Mouse (Mus musculus) kidney, postnatal 0 days (tissue): ENCODE measurements around the gene Ncoa5. TPM values are rescaled to one million over a fixed set of nuclear protein-coding genes. Genes with fewer than 3 reads are reported as not detected.

Experiments used
- ATAC-seq: fragments of 200-750 bp; cut with Nextera tagmentation; replicated peaks from 2 replicates; pipeline ENCODE4 v1.8.0; 2017; ENCODE audit warnings: low read depth, moderate number of reproducible peaks, moderate TSS enrichment, moderate library complexity; ENCODE audit not compliant: low FRiP score
- DNase-seq: peaks from one replicate; pipeline ENCODE4 v3.0.0-alpha.2; 2016; ENCODE audit warnings: low spot score
- H3K27ac ChIP-seq: fragments of 300-500 bp; sonication (generic); 2 replicates; pipeline ENCODE4 v1.5.1; 2014; ENCODE audit warnings: mild to moderate bottlenecking
- H3K27me3 ChIP-seq: fragments of 300-500 bp; sonication (generic); 2 replicates; pipeline ENCODE4 v1.6.1; 2014; ENCODE audit warnings: low read length, mixed read lengths; ENCODE audit not compliant: insufficient read depth
- H3K36me3 ChIP-seq: fragments of 300-500 bp; sonication (generic); 2 replicates; pipeline ENCODE4 v1.6.1; 2014; ENCODE audit warnings: low read length, mixed read lengths; ENCODE audit not compliant: insufficient read depth
- H3K4me1 ChIP-seq: fragments of 300-500 bp; sonication (generic); replicated peaks from 2 replicates; pipeline ENCODE4 v1.6.1; 2014; ENCODE audit warnings: antibody characterized with exemption, low read length, mixed read lengths; ENCODE audit not compliant: insufficient read depth
- H3K4me2 ChIP-seq: fragments of 300-500 bp; sonication (generic); 2 replicates; pipeline ENCODE4 v1.6.1; 2014; ENCODE audit warnings: mild to moderate bottlenecking, low read length, moderate library complexity, mixed read lengths
- H3K4me3 ChIP-seq: fragments of 300-500 bp; sonication (generic); replicated peaks from 2 replicates; pipeline ENCODE4 v1.5.1; 2014; ENCODE audit warnings: low read depth, low read length
- H3K9ac ChIP-seq: fragments of 300-500 bp; sonication (generic); 2 replicates; pipeline ENCODE4 v1.6.1; 2014; ENCODE audit warnings: low read depth, low read length
- H3K9me3 ChIP-seq: fragments of 300-500 bp; sonication (generic); replicated peaks from 2 replicates; pipeline ENCODE4 v1.6.1; 2016; ENCODE audit warnings: low read length, inconsistent platforms, mixed read lengths
- CTCF ChIP-seq: IDR thresholded peaks from 2 replicates; pipeline ENCODE4 v1.5.1; 2016; ENCODE audit warnings: antibody characterized with exemption, low read depth, mild to moderate bottlenecking, moderate library complexity
- WGBS: fragments of 180-500 bp; shearing (Covaris S2); extraction: QIAGEN DNeasy Blood & Tissue Kit; methylation state at CpG from one replicate; pipeline ENCODE4 v1.1.7; 2014; 5-methylcytosine and 5-hydroxymethylcytosine counted together
- polyA plus RNA-seq: library from polyadenylated mRNA; unstranded; fragments of >200 nt; fragmentation: Nextera tagmentation; extraction: Ambion mirVana; gene quantifications from 2 replicates; pipeline ENCODE4 v1.2.1, GENCODE M21; 2015

Gene Ncoa5
- polyA plus RNA-seq, 1 experiment from 2014 or later, result 35.6 TPM

GRCm38 (mm10) chr2:164975611-164976010 is 59.1 kb downstream of the Ncoa5 start:
- DNase-seq, result no peak
- no peak for TF ChIP-seq CTCF
- Histone ChIP-seq H3K9me3 (no peaks in the 10 kb centered on the region), H3K4me2 (no peak overlapping the region), H3K9ac (no peak overlapping the region), H3K27me3 (peaks cover 15% of the 10 kb centered on the region), H3K36me3 (no peaks in the 10 kb centered on the region), H3K27ac (no peak overlapping the region), H3K4me3 (no peak overlapping the region), H3K4me1 (no peaks in the 10 kb centered on the region)
- 83% methylated on average over 6 of the region's 6 CpGs for WGBS
- ATAC-seq, result no peak

DNA sequence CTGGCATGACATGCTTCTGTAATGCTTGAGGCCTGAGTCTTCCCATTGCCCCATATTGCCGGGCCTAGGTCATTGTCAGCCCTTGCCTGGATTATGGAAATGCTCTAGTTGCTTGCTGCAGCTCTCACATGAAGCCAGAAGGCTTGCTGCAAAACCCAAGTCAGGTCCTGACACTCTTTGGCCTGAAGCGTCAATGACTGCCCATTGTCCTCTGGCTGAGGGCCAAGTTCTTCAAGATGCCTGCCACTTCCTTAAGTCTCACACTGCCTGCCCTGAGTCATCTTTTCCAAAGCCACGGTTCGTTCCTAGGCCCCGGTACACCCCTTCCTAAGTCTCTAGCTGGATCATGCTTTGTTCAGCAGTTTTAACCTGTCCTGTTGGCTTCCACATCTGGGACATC is 62.0 kb downstream of the Ncoa5 start:
- peaks cover 6% of the 10 kb centered on the region; the same call in 1 of the 2 replicates for H3K4me1 ChIP-seq
- no peak for TF ChIP-seq CTCF
- peaks cover 44% of the 10 kb centered on the region for H3K27me3 ChIP-seq
- H3K4me2 ChIP-seq, result no peak overlapping the region
- H3K9me3 ChIP-seq, result no peaks in the 10 kb centered on the region
- H3K4me3 ChIP-seq, result no peak overlapping the region
- DNase-seq, result no peak
- no peaks in the 10 kb centered on the region for H3K36me3 ChIP-seq
- no peak for ATAC-seq
- no peak overlapping the region for H3K9ac ChIP-seq
- 65% methylated on average over 5 of the region's 5 CpGs for WGBS
- H3K27ac ChIP-seq, result no peak overlapping the region

DNA sequence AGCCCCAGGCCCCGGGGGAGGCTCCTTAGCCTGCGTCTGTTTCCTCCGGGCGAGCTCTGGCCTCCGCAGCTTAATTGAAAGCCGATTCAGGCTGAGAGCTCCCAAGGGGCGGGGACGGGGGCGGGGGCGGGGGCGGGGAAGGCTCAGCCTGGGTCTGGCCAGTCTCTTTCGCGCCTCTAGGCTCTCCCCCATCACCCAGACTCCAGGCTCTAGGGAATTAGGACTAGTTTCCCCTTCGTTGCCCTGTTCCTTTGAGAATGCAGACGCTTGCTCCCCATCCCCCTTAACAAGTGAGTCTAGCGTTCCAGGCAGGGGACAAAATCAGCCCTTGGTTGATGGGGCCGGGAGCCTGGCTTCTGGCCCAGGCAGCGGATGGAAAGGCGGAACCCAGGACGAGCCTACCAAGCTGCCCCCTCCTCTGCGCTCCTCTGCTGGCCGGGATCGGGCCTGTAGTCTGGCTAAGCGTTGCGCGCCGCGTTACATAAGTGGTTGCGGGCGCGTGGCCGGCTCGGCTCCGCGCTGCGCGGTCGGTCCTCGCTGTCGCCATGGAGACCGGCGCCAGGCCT is 64.0 kb downstream of the Ncoa5 start:
- peaks cover 57% of the 10 kb centered on the region for H3K27me3 ChIP-seq
- H3K36me3 ChIP-seq, result no peaks in the 10 kb centered on the region
- no peak overlapping the region for H3K27ac ChIP-seq
- WGBS, result under 1% methylated on average over 39 of the region's 42 CpGs
- no peak overlapping the region for H3K4me2 ChIP-seq
- H3K9ac ChIP-seq, result no peak overlapping the region
- H3K4me1 ChIP-seq, result peaks cover 6% of the 10 kb centered on the region; the same call in 1 of the 2 replicates
- no peak for ATAC-seq
- no peak for DNase-seq
- H3K9me3 ChIP-seq, result no peaks in the 10 kb centered on the region
- no peak overlapping the region for H3K4me3 ChIP-seq
- TF ChIP-seq CTCF, result no peak

DNA sequence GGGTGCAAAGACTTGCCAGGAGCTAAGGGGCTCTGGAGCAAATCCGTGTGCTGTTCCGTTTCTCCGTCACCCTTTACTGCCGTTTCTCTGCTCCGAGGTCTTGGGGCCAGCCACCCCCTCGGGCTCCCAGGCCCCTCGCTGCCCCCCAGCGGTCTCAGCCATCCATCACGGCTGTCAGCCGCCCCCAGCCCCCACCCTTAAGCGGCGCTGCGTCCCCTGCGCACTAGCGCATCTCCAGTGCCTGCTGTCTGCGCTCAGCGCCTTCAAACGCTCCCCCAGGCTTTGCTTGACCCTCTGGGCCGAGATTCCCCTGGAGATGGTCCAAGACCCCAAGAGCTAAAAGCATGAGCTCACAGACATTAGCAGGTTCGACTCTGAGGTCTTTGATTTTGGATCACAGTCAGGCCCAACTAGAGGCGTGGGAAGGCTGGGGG is 65.3 kb downstream of the Ncoa5 start:
- Histone ChIP-seq H3K4me3 (no peak overlapping the region), H3K9ac (no peak overlapping the region), H3K36me3 (no peaks in the 10 kb centered on the region), H3K4me1 (peaks cover 6% of the 10 kb centered on the region; the same call in 1 of the 2 replicates), H3K27ac (no peak overlapping the region), H3K4me2 (no peak overlapping the region), H3K9me3 (no peaks in the 10 kb centered on the region), H3K27me3 (peaks cover 57% of the 10 kb centered on the region)
- ATAC-seq (no peak), DNase-seq (no peak)
- no peak for TF ChIP-seq CTCF
- WGBS, result 3% methylated on average over 21 of the region's 21 CpGs

DNA sequence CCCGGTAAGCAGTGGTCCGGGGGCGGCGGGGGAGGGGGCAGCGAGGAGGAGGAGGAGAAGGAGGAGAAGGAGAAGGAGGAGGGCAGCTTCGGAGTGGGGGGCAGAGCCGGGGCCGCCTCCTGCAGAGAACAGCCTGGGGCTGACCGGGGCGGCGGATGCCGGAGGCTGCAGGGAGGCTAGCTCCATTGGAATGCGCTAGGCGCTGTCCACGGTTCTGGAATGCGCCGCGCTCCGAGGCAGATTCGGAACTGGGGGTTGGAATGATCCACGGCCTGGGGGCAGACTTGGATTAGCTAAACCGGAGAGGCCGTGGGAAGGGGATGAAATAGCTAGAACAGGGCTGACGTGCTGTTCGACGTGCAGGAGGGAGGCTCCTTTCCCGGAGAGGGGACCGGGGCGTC is 66.2 kb downstream of the Ncoa5 start:
- peak; percentile 11; the same call in 1 of the 2 replicates for TF ChIP-seq CTCF
- Histone ChIP-seq H3K4me2 (peak overlapping the region; percentile 54), H3K9me3 (no peaks in the 10 kb centered on the region), H3K27me3 (peaks cover 57% of the 10 kb centered on the region), H3K9ac (no peak overlapping the region), H3K4me1 (peaks cover 6% of the 10 kb centered on the region; the same call in 1 of the 2 replicates), H3K4me3 (peak overlapping the region; percentile 17; the same call in 1 of the 2 replicates), H3K27ac (no peak overlapping the region), H3K36me3 (no peaks in the 10 kb centered on the region)
- ATAC-seq (peak; percentile 58), DNase-seq (peak; percentile 83)
- WGBS, result under 1% methylated on average over 29 of the region's 29 CpGs

DNA sequence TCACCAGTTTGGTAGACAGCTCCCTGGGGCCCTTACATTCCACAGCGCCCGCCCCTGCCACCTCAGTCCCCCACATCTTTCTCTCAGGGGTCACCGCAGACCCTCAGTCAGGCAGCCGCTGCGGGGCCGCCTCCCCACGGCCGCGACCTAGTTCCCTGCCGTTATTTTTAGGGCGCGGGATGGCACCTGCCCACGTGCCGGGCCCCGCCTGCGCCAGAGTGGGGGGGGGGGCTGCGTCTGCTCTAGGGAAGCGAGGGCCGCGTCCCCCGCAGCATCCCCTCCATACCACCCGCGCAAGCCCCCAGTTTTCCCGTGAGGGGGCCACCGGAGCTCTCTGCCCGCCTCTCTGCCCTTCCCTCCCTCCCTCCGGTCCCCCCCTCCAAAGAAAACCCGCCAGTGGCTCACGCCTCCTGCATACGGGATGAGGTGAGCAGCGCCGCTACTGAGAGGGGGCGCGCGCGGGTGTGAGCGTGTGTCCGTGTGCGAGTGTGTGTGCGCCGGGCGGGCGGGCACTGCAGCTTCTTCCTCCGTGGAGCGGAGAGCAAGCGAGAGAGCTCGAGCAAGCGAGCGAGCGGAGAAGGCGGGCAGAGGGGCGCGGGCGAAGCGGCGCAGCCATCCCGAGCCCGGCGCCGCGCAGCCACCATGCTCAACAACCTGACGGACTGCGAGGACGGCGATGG is 66.8 kb downstream of the Ncoa5 start:
- no peak overlapping the region for H3K9ac ChIP-seq
- TF ChIP-seq CTCF, result no peak
- peak overlapping the region; percentile 54 for H3K4me2 ChIP-seq
- peak overlapping the region; percentile 17; the same call in 1 of the 2 replicates for H3K4me3 ChIP-seq
- H3K36me3 ChIP-seq, result no peaks in the 10 kb centered on the region
- H3K9me3 ChIP-seq, result no peaks in the 10 kb centered on the region
- H3K4me1 ChIP-seq, result peaks cover 6% of the 10 kb centered on the region; the same call in 1 of the 2 replicates
- DNase-seq (no peak), ATAC-seq (no peak)
- H3K27me3 ChIP-seq, result peaks cover 57% of the 10 kb centered on the region
- 1% methylated on average over 65 of the region's 65 CpGs for WGBS
- H3K27ac ChIP-seq, result no peak overlapping the region
